Mouse (Mus musculus): ENCODE measurements around the gene Large2. TPM values are rescaled to one million over a fixed set of nuclear protein-coding genes. Genes with fewer than 3 reads are reported as not detected.

The Large2 gene
- total and polyA plus RNA-seq, 3 experiments, result 0.19 to 1.5 (median 0.89) TPM

- peak overlapping the region in 2 of 3 experiments; percentile 4 to 46 for H3K4me3 ChIP-seq (replicated peaks in 1 of 3; ENCODE audit: low read depth in 2 of 3, low read length in 2 of 3, poor library complexity in 1 of 3)
- in situ Hi-C loops (cut with MboI; ENCODE audit: low pct_ligation_motif_present, low pct_unique_long_range_greater_than_20kb, low sequenced_read_pairs) (no loop called here), dilution Hi-C loops (cut with MboI; ENCODE audit: extremely low pct_ligation_motif_present, extremely low pct_unique_long_range_greater_than_20kb, low sequenced_read_pairs) (no loop called here)
- peaks cover 22 to 56% of the 10 kb centered on the region in 2 experiments for H3K4me1 ChIP-seq (ENCODE audit: control insufficient read depth in 1 of 2, insufficient read depth in 2 of 2)
- H3K27ac ChIP-seq (ENCODE audit: insufficient read depth, low read depth), result peak overlapping the region; percentile 79
- peak; percentile 19; the same call in 1 of the 2 replicates for TF ChIP-seq MEF2A (IDR thresholded peaks at IDR 0.05; ENCODE audit: borderline replicate concordance, low read depth, low read length)
- TF ChIP-seq TCF12 (IDR thresholded peaks at IDR 0.05; ENCODE audit: low read depth, low read length), result no peak
- no peak for TF ChIP-seq ZKSCAN1 (IDR thresholded peaks at IDR 0.05; ENCODE audit: borderline replicate concordance, low read depth, low read length)
- TF ChIP-seq ZMIZ1 (IDR thresholded peaks at IDR 0.05; ENCODE audit: low read depth, low read length), result no peak
- TF ChIP-seq RAD21 (IDR thresholded peaks at IDR 0.05; ENCODE audit: low read depth, low read length), result no peak; the same call in none of the 2 replicates
- TF ChIP-seq CTCF (conservative IDR thresholded peaks at IDR 0.05 in 1 of 2, IDR thresholded peaks at IDR 0.05 in 1 of 2; ENCODE audit: low read depth in 2 of 2, low read length in 2 of 2), result peak in 1 of 2 experiments; percentile 22; a peak in 1 of 4 replicates
- no peak for TF ChIP-seq E2F4 (IDR thresholded peaks at IDR 0.05; ENCODE audit: insufficient replicate concordance, low read depth, low read length)
- TF ChIP-seq MAZ (IDR thresholded peaks at IDR 0.05; ENCODE audit: low read depth, low read length), result no peak
- no peak for TF ChIP-seq USF2 (conservative IDR thresholded peaks at IDR 0.05; ENCODE audit: low read depth, low read length)
- no peak for TF ChIP-seq NRF1 (IDR thresholded peaks at IDR 0.05; ENCODE audit: low read depth, low read length)
- 0 out of 2 replicates have a peak, but pooled peaks have one; percentile 17 for TF ChIP-seq IRF4 (IDR thresholded peaks at IDR 0.05; ENCODE audit: low read depth, low read length)
- no peak for TF ChIP-seq ZNF384 (IDR thresholded peaks at IDR 0.05; ENCODE audit: low read depth, low read length)
- peak; percentile 61 for TF ChIP-seq MXI1 (IDR thresholded peaks at IDR 0.05; ENCODE audit: low read depth, low read length)
- no peak for TF ChIP-seq USF1 (IDR thresholded peaks at IDR 0.05; ENCODE audit: low read depth, low read length)
- no peak for TF ChIP-seq MAFK (IDR thresholded peaks at IDR 0.05; ENCODE audit: insufficient replicate concordance, low read length)
- TF ChIP-seq CHD2 (IDR thresholded peaks at IDR 0.05; ENCODE audit: low read length), result no peak
- TF ChIP-seq NELFE (IDR thresholded peaks at IDR 0.05; ENCODE audit: low read depth, low read length), result 0 out of 2 replicates have a peak, but pooled peaks have one; percentile 43
- no peak for TF ChIP-seq POLR2AphosphoS2 (IDR thresholded peaks at IDR 0.05; ENCODE audit: low read depth, low read length)
- TF ChIP-seq TBP (conservative IDR thresholded peaks at IDR 0.05; ENCODE audit: low read depth, low read length), result no peak
- TF ChIP-seq PAX5 (IDR thresholded peaks at IDR 0.05; ENCODE audit: low read length), result no peak
- no peak for TF ChIP-seq RCOR1 (conservative IDR thresholded peaks at IDR 0.05; ENCODE audit: low read depth, low read length)
- no peak for TF ChIP-seq GABPA (IDR thresholded peaks at IDR 0.05; ENCODE audit: insufficient replicate concordance, low read depth, low read length)
- no peak for TF ChIP-seq BHLHE40 (IDR thresholded peaks at IDR 0.05; ENCODE audit: low read depth, low read length)
- no peak for TF ChIP-seq CHD1 (IDR thresholded peaks at IDR 0.05; ENCODE audit: low read depth, low read length)
- no peak for TF ChIP-seq UBTF (IDR thresholded peaks at IDR 0.05; ENCODE audit: low read depth, low read length)
- TF ChIP-seq JUND (conservative IDR thresholded peaks at IDR 0.05; ENCODE audit: low read depth, low read length), result no peak
- TF ChIP-seq ZC3H11A (IDR thresholded peaks at IDR 0.05; ENCODE audit: low read depth, low read length), result no peak
- 0 out of 2 replicates have a peak, but pooled peaks have one; percentile 14 for TF ChIP-seq SMC3 (IDR thresholded peaks at IDR 0.05; ENCODE audit: low read depth, low read length)
- peak; percentile 50; the same call in 1 of the 2 replicates for TF ChIP-seq POLR2A (IDR thresholded peaks at IDR 0.05; ENCODE audit: low read depth, low read length)
- no peak for TF ChIP-seq JUN (IDR thresholded peaks at IDR 0.05; ENCODE audit: insufficient read depth, low read depth, low read length)
- TF ChIP-seq EP300 (IDR thresholded peaks at IDR 0.05; ENCODE audit: low read length), result no peak; the same call in 1 of the 2 replicates
- peak; percentile 84 for TF ChIP-seq MYC (IDR thresholded peaks at IDR 0.05; ENCODE audit: low read depth, low read length)
- no peak for TF ChIP-seq ELF1 (IDR thresholded peaks at IDR 0.05; ENCODE audit: low read depth, low read length)
- TF ChIP-seq ETS1 (conservative IDR thresholded peaks at IDR 0.05; ENCODE audit: low read depth, low read length), result peak; percentile 56; the same call in 1 of the 2 replicates
- no peak for TF ChIP-seq KAT2A (IDR thresholded peaks at IDR 0.05; ENCODE audit: insufficient replicate concordance, low read length)
- peak; percentile 80 for TF ChIP-seq SIN3A (IDR thresholded peaks at IDR 0.05; ENCODE audit: low read length)
- no peak; the same call in none of the 2 replicates for TF ChIP-seq HCFC1 (IDR thresholded peaks at IDR 0.05; ENCODE audit: low read depth, low read length)
- peak; percentile 74; the same call in 1 of the 2 replicates for TF ChIP-seq MAX (IDR thresholded peaks at IDR 0.05; ENCODE audit: low read length)
- DNase-seq (ENCODE audit: extremely low read depth), result peak; percentile 93
- H3K4me2 ChIP-seq (ENCODE audit: insufficient read depth, low read depth, poor library complexity, severe bottlenecking), result peak overlapping the region; percentile 21
- peak overlapping the region; percentile 16; the same call in 1 of the 2 replicates for H3K9ac ChIP-seq (ENCODE audit: insufficient read depth, low read depth)
- H3K27me3 ChIP-seq (replicated peaks), result no peaks in the 10 kb centered on the region
- peaks cover 55 to 78% of the 10 kb centered on the region in 2 experiments for H3K36me3 ChIP-seq (replicated peaks in 1 of 2; ENCODE audit: control insufficient read depth in 1 of 2, insufficient read depth in 1 of 2, low read length in 1 of 2)
- peaks cover 9% of the 10 kb centered on the region for H3K79me2 ChIP-seq (replicated peaks; ENCODE audit: control insufficient read depth, extremely low read depth, insufficient read depth, poor library complexity, severe bottlenecking)
- H3K9me3 ChIP-seq (replicated peaks; ENCODE audit: low read length), result no peaks in the 10 kb centered on the region
These were observed 5.3 kb upstream of the Large2 start for GRCm38 (mm10) chr2:92379783-92380494.
